Mouse (Mus musculus) brain, embryonic 14.5 days (tissue): Measurements from ENCODE around the gene Thumpd3.

Source experiments
- CTCF ChIP-seq: fragments of 200-500 bp; IDR thresholded peaks from 2 replicates; pipeline ENCODE4 v1.5.1; 2012; ENCODE audit warnings: inconsistent platforms, mild to moderate bottlenecking, moderate library complexity, borderline replicate concordance; ENCODE audit not compliant: insufficient read depth, insufficient read length; ENCODE audit errors: extremely low read depth
- POLR2A ChIP-seq: fragments of 200-500 bp; IDR thresholded peaks from 2 replicates; pipeline ENCODE4 v1.6.1; 2012; ENCODE audit warnings: mild to moderate bottlenecking, inconsistent platforms, borderline replicate concordance; ENCODE audit not compliant: poor library complexity, insufficient read depth, insufficient read length, severe bottlenecking; ENCODE audit errors: extremely low read depth

- no peak for TF ChIP-seq CTCF
- TF ChIP-seq POLR2A, result no peak
Observed at GRCm38 (mm10) chr6:113003313-113004111, 42.5 kb upstream of the Thumpd3 start.
